ENCODE assay signal across 8 mouse cellular contexts in genomic region chr6:28932328-28932937, GRCm38 (mm10).
DNase-seq lines count a peak whose midpoint lies in the region; ATAC-seq lines count a peak whose summit lies in the region.

No protein-coding gene starts in this region.

- no peak overlapping the region for H3K4me3 ChIP-seq in liver, embryonic 12.5 days
- peak overlapping the region; percentile 5; the same call in 1 of the 2 replicates for H3K4me3 ChIP-seq in stomach, embryonic 16.5 days (replicated peaks; ENCODE audit: low read length)

- H3K27ac ChIP-seq in liver, embryonic 12.5 days: no peak overlapping the region
- H3K27ac ChIP-seq in stomach, embryonic 16.5 days (ENCODE audit: low read length): no peak overlapping the region

- DNase-seq in lung, postnatal 10 days: peak; percentile 35
- no peak for DNase-seq in lung, postnatal 14 days
- DNase-seq in cerebellum, postnatal 36 days: peak; percentile 60 to 62
- DNase-seq in heart, postnatal 10 days: peak; percentile 6 to 11
- DNase-seq in urinary bladder, postnatal 14 days (ENCODE audit: low spot score): no peak
- no peak for DNase-seq in lung, postnatal 4 days

- H3K9me3 ChIP-seq in liver, embryonic 12.5 days (replicated peaks): no peaks in the 10 kb centered on the region
- no peaks in the 10 kb centered on the region for H3K9me3 ChIP-seq in stomach, embryonic 16.5 days (replicated peaks; ENCODE audit: control insufficient read depth, low read length)

- intact Hi-C loops in heart, postnatal 10 days (cut with DNase I): no loop called here

- H3K9ac ChIP-seq in liver, embryonic 12.5 days: no peak overlapping the region
- peak overlapping the region; percentile 2; the same call in 1 of the 2 replicates for H3K9ac ChIP-seq in stomach, embryonic 16.5 days (ENCODE audit: low read length)

- H3K4me1 ChIP-seq in liver, embryonic 12.5 days: no peaks in the 10 kb centered on the region
- H3K4me1 ChIP-seq in stomach, embryonic 16.5 days (ENCODE audit: control insufficient read depth, insufficient read depth, low read length): peaks cover 2% of the 10 kb centered on the region; the same call in 1 of the 2 replicates

- no peak for ATAC-seq in liver, embryonic 12.5 days
- ATAC-seq in stomach, embryonic 16.5 days (ENCODE audit: insufficient read depth, low FRiP score): peak; percentile 44

- no peaks in the 10 kb centered on the region for H3K36me3 ChIP-seq in liver, embryonic 12.5 days
- H3K36me3 ChIP-seq in stomach, embryonic 16.5 days (ENCODE audit: control insufficient read depth, insufficient read depth, low read length): no peaks in the 10 kb centered on the region

- WGBS in liver, embryonic 12.5 days (ENCODE audit: insufficient replicate concordance): 21% methylated on average over 19 of the region's 19 CpGs
- 12% methylated on average over 19 of the region's 19 CpGs for WGBS in stomach, embryonic 16.5 days

- peak overlapping the region; percentile 34 for H3K4me2 ChIP-seq in liver, embryonic 12.5 days
- peak overlapping the region; percentile 46 for H3K4me2 ChIP-seq in stomach, embryonic 16.5 days (ENCODE audit: low read depth, low read length)

- peaks cover 20% of the 10 kb centered on the region for H3K27me3 ChIP-seq in liver, embryonic 12.5 days (replicated peaks)
- no peaks in the 10 kb centered on the region for H3K27me3 ChIP-seq in stomach, embryonic 16.5 days (ENCODE audit: control insufficient read depth, insufficient read depth, low read length)

Comparison
In these comparisons a context has a peak if more than half of its experiments do, and no peak if none do; other contexts are left out.
1. DNase-seq: peak in lung, postnatal 10 days (single experiment), cerebellum, postnatal 36 days (2 of 2) and heart, postnatal 10 days (2 of 2); none in lung, postnatal 14 days (single experiment), urinary bladder, postnatal 14 days (single experiment) and lung, postnatal 4 days (0 of 2).